Mouse (Mus musculus) heart, embryonic 10.5 days (tissue): ENCODE data around the gene Srsf3. TPM values are rescaled to one million over a fixed set of nuclear protein-coding genes. Genes with fewer than 3 reads are reported as not detected.

Experiments used
- DNase-seq: peaks from one replicate; pipeline ENCODE4 v3.0.0-alpha.2; 2017; ENCODE audit warnings: low spot score
- H3K27ac ChIP-seq: fragments of 300-500 bp; sonication (generic); 2 replicates; pipeline ENCODE4 v1.5.1; 2016; ENCODE audit warnings: mild to moderate bottlenecking
- H3K27me3 ChIP-seq: fragments of 300-500 bp; sonication (generic); 2 replicates; pipeline ENCODE4 v1.6.1; 2016; ENCODE audit warnings: mild to moderate bottlenecking; ENCODE audit not compliant: poor library complexity, insufficient read depth, severe bottlenecking
- H3K36me3 ChIP-seq: fragments of 300-500 bp; sonication (generic); 2 replicates; pipeline ENCODE4 v1.6.1; 2016; ENCODE audit warnings: mild to moderate bottlenecking, moderate library complexity
- H3K4me1 ChIP-seq: fragments of 300-500 bp; sonication (generic); 2 replicates; pipeline ENCODE4 v1.6.1; 2016; ENCODE audit warnings: mild to moderate bottlenecking
- H3K4me3 ChIP-seq: fragments of 300-500 bp; sonication (generic); 2 replicates; pipeline ENCODE4 v1.5.1; 2016; ENCODE audit warnings: mild to moderate bottlenecking, moderate library complexity
- H3K9me3 ChIP-seq: fragments of 300-500 bp; sonication (generic); 2 replicates; pipeline ENCODE4 v1.6.1; 2016; ENCODE audit warnings: mild to moderate bottlenecking, moderate library complexity
- WGBS: fragments of 180-500 bp; shearing (Covaris S2); methylation state at CpG from one replicate; pipeline ENCODE4 v1.1.7; 2016; 5-methylcytosine and 5-hydroxymethylcytosine counted together
- polyA plus RNA-seq: library from polyadenylated mRNA; unstranded; fragments of >200 nt; fragmentation: Nextera tagmentation; extraction: Ambion mirVana; gene quantifications from 2 replicates; pipeline ENCODE4 v1.2.1, GENCODE M21; 2016

The Srsf3 gene
- polyA plus RNA-seq, 1 experiment from 2014 or later, result 498 TPM

DNA sequence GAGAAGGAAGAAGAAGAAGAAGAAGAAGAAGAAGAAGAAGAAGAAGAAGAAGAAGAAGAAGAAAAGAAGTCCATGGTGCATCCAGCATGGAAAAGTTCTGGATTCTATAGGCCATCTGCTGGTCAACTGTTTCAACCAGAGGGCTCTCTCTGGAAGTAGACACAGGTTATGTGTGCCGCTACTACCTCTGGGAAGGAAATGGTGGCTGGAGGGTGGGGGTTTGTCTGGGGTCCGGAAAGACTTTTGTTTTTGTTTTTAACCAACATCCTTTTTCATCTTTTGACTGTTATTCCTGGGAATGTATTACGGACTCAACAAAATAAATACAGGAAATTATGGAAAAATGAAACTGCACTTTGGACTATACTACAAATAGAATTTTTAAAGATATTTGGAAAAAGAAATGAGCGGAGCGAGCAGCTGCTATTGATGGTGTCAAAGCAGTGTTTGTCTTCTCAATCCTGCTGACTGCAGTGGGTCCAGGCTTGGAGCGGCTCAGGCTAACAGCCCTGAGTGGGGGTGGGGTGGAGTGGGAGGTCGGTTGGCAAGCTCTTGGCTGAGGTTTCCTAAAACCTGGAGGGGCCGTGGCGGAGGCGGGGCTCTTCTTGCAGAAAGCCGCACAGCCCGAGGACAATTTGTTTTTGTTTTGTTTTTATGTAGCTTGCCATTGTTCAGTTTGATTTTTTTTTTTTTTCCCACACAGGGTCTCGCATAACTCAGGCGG lies 45.5 kb downstream of the Srsf3 start:
- no peaks in the 10 kb centered on the region for H3K36me3 ChIP-seq
- H3K9me3 ChIP-seq, result no peaks in the 10 kb centered on the region
- 16% methylated on average over 14 of the region's 14 CpGs for WGBS
- H3K27ac ChIP-seq, result peak overlapping the region; percentile 81; the same call in 1 of the 2 replicates
- peak overlapping the region; percentile 51 for H3K4me3 ChIP-seq
- peaks cover 25% of the 10 kb centered on the region for H3K27me3 ChIP-seq
- peaks cover 48% of the 10 kb centered on the region for H3K4me1 ChIP-seq
- no peak for DNase-seq

DNA sequence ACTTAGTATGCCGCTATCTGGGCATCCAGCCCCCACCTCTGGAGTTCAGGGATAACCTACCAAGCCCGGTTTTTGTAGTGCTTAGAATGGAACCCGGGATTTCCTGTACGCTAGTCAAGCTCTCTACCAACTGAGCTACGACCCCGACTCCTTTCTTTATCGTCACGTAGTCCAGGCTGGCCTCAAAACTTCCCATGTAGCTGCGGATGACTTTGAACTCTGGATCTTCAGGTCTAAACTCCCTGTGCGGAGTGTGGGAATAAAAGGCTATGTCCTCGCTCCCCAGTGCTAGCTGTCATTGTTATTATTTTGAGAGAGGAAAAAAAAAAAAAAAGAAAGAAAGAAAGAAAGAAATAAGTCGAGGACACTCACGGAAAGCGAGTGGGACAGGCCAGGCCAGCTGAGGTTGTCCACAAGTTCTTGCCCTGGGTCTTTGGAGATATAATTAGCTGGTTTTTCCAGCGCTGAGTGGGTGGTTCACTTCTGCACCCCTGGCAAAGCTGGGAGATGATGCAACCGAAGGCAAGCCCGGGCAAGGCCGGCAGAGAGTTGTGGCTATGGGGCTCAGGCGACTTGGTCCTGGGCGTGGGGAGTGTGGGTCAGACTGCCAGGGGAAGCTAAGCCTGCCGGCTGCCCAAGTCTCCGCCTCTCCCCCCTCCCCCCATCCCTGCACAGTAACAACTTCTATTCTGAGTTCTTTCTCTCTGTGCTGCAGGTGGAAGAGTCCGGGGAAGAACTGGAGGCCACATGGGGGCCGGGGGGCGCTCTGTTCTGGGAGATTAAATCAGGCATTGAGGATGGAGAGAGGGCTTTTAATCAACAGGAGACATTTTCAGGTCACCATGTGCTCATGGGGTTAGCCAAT lies 46.3 kb downstream of the Srsf3 start:
- H3K4me3 ChIP-seq, result peak overlapping the region; percentile 51
- no peaks in the 10 kb centered on the region for H3K9me3 ChIP-seq
- peaks cover 41% of the 10 kb centered on the region for H3K4me1 ChIP-seq
- H3K27me3 ChIP-seq, result peaks cover 25% of the 10 kb centered on the region
- no peak for DNase-seq
- no peaks in the 10 kb centered on the region for H3K36me3 ChIP-seq
- H3K27ac ChIP-seq, result peak overlapping the region; percentile 81
- WGBS, result 4% methylated on average over 25 of the region's 25 CpGs

DNA sequence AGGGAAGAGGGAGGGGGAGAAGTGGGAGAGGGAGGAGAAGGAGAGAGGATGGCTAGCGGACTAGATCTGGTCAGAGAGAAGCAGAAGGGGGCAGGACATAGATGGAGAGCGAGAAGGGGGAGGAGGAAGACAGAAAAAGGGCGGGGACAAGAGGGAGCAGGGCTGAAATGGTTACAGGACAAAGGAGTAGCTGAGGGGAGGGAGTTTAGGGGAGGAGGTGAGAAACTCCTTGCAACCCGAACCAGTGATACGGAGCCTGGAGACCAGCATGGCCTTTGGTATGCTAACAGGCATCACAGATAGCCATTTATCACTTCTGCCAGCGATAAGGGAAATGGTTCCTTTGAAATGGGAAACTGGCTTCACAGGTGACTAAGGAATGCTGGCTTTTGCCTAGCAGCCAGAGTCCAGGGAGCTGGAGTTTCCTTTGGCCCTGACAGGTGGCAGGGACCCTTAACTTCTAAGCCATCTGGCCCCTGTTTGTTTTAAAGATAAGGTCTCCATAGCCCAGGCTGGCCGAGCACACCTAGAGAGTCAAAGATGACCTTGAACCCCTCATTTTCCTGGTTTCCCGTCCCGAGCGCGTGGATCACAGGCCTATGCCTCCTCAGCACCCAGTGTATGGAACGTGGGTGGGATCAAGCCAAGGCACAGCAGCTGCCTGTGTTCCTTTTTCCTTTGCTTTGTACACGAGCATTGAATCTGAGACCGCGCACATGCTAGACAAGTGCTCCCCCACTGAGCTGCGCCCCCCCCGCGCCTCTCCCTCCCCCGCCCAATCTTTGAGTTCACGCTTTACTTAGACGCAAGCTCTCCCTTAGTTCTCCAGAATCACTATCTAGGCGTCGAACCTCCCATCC lies 48.6 kb downstream of the Srsf3 start:
- WGBS, result 3% methylated on average over 22 of the region's 23 CpGs
- H3K27ac ChIP-seq, result peak overlapping the region; percentile 60
- no peak for DNase-seq
- no peaks in the 10 kb centered on the region for H3K36me3 ChIP-seq
- H3K9me3 ChIP-seq, result no peaks in the 10 kb centered on the region
- peak overlapping the region; percentile 36 for H3K4me3 ChIP-seq
- H3K4me1 ChIP-seq, result peaks cover 40% of the 10 kb centered on the region
- peaks cover 25% of the 10 kb centered on the region for H3K27me3 ChIP-seq

DNA sequence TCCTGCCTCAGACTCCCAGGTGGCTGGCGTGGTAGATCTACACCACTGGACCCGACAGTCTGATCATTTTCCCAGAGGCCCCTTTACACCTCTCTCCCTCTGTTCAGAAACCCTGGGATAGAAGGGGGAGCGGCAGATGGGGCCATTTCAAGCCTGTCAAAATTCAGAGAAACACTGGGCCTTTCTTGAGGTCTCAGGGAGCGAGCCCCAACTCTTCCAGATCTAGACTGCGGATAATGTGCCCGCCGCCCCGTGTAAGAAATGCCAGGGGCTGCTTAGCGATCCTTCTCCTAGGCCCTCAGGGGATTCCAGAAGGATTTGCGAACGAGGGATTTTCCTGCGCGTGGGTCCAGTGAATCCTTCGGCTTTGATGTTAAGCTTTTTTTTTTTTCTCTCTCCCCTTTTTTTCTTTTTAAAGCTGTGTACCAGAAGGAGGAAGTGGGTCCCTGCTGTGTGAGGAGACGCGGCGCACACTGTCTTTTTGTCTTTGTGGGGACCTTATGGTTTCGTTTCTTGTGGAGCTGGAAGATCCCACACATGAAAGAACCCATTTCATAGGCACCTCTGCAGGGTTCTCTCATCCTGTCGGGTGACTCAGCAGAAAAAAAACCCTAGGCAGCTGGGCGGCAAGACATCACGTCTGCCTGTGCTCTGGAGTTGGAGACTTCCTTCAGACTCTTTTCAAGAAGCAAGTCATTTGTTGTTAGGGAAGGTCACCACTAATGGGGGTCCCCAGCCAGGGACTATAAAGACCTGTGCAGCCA lies 49.4 kb downstream of the Srsf3 start:
- H3K27me3 ChIP-seq, result peaks cover 25% of the 10 kb centered on the region
- H3K36me3 ChIP-seq, result no peaks in the 10 kb centered on the region
- H3K9me3 ChIP-seq, result no peaks in the 10 kb centered on the region
- peak overlapping the region; percentile 60 for H3K27ac ChIP-seq
- H3K4me1 ChIP-seq, result peaks cover 37% of the 10 kb centered on the region
- DNase-seq, result no peak
- WGBS, result 6% methylated on average over 21 of the region's 21 CpGs
- peak overlapping the region; percentile 36 for H3K4me3 ChIP-seq

DNA sequence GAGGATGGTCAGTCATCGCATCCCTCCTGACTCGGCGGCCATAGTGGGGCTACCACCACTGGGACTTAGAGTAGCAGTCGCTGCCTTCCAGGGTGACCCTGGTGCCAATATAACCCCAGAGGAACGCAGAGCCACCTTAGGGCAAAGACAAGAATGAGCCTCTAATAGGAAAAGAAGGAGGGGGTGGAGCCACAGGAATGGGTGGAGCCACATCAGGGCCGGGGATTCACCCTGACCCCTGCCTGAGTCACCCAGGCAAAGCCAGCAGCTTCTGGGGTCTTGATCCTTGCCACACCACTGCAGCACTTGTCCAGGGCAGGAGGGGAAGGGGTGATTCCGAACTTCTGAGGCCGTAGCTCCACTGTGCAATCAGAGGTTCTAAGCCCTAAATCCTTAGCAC lies 51.2 kb downstream of the Srsf3 start:
- no peak for DNase-seq

DNA sequence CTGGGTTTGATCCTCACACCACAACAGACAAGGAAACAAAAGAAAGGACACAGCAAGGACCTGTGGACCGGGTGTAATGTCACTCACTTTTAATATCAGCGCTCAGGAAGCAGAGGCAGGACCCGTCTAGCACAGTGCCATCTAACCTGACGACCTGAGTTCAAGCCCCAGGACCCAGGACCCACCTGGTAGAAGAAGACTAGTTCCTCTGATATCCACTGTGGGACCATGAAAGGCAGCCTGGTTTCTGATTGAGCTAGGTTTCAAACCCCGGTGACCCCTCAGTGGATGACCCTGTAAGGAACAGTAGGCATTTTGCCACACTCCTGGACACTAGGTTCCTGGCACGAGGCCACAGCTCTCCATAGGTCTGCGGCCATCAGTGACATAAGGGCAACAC lies 52.2 kb downstream of the Srsf3 start:
- Histone ChIP-seq H3K9me3 (no peaks in the 10 kb centered on the region), H3K4me1 (peaks cover 16% of the 10 kb centered on the region), H3K27ac (no peak overlapping the region), H3K4me3 (no peak overlapping the region), H3K27me3 (peaks cover 27% of the 10 kb centered on the region), H3K36me3 (no peaks in the 10 kb centered on the region)
- no peak for DNase-seq
- WGBS, result 85% methylated on average over 7 of the region's 7 CpGs

More for the DNA sequence above, 51.2 kb downstream of the Srsf3 start:
- H3K9me3 ChIP-seq, result no peaks in the 10 kb centered on the region
- no peaks in the 10 kb centered on the region for H3K36me3 ChIP-seq
- H3K27ac ChIP-seq, result no peak overlapping the region
- peaks cover 25% of the 10 kb centered on the region for H3K27me3 ChIP-seq
- WGBS, result 88% methylated on average over 8 of the region's 8 CpGs
- H3K4me3 ChIP-seq, result no peak overlapping the region
- peaks cover 23% of the 10 kb centered on the region for H3K4me1 ChIP-seq

DNA sequence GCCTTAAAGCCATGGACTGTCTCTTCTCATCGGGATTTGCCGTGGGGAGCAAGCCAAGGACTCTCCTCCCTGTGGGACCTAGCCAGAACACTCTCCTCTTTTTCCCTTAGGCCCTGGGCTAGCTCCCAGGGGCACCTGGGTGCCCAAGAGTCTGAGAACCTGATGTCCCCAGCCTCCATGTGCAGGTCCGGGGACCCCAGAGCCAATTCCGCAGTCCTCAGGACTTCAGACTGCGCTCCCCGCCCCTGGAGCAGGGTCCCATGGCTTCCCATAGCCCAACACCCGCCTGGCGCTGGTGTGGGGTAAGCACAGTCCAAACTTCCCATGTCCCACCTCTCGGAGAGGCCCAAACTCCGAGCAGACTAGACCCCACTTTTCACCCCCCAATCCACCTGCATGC lies 52.8 kb downstream of the Srsf3 start:
- 69% methylated on average over 10 of the region's 10 CpGs for WGBS
- H3K36me3 ChIP-seq, result no peaks in the 10 kb centered on the region
- H3K9me3 ChIP-seq, result no peaks in the 10 kb centered on the region
- no peak overlapping the region for H3K27ac ChIP-seq
- H3K4me1 ChIP-seq, result peaks cover 16% of the 10 kb centered on the region
- H3K27me3 ChIP-seq, result peaks cover 31% of the 10 kb centered on the region
- no peak overlapping the region for H3K4me3 ChIP-seq
- no peak for DNase-seq

DNA sequence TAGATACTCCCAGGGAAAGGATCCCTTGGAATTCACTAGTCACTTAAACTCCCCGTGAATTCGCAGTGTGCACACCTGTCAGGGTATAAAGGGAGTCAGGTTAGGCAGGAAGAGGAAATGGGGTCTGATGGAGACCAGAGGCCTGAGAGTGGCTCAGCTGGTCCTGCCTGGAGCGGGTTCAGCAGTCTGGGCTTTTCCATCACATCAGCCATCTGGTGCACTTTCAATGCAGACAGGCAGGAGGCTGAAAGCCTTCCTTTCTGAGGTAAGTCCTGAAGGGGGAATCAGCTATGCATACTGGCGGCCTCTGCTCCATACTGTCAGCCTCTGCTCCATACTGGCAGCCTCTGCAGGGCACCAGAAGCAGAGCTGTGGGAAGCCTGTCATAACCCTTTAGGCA lies 54.5 kb downstream of the Srsf3 start:
- Histone ChIP-seq H3K4me3 (no peak overlapping the region), H3K27me3 (peaks cover 27% of the 10 kb centered on the region), H3K27ac (no peak overlapping the region), H3K4me1 (no peaks in the 10 kb centered on the region), H3K36me3 (no peaks in the 10 kb centered on the region), H3K9me3 (no peaks in the 10 kb centered on the region)
- 68% methylated on average over 4 of the region's 4 CpGs for WGBS
- DNase-seq, result no peak

DNA sequence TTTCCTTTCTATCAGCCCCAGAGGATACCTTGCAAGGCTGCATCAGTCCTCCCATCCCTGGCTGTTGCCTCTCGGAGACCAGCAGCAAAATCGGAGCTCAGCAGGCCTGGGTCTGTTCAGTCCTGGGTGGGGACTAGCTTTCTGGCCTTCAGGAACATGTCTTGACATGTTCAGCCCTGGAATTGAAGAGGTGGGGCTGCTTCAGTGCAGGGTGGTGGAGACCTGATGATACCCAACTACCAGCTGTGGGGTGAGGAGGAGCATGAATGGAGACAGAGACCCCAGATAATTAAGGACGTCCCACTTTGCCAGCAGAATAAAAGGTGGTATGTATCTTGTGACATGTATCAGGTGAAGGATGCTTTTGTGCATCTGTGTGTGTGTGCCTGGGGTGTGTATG lies 58.3 kb downstream of the Srsf3 start, which contains the start of gene Cdkn1a:
Gene Cdkn1a (plus strand): TSS at position 201 of the 400 bp plus-strand sequence.
- 78% methylated on average over 3 of the region's 3 CpGs for WGBS
- H3K27me3 ChIP-seq, result peaks cover 46% of the 10 kb centered on the region
- H3K27ac ChIP-seq, result no peak within 1 kb of the TSS
- DNase-seq, result no peak
- no peak within 1 kb of the TSS for H3K4me3 ChIP-seq
- peaks cover 26% of the 10 kb centered on the region for H3K4me1 ChIP-seq
- no peaks in the 10 kb centered on the region for H3K9me3 ChIP-seq
- H3K36me3 ChIP-seq, result no peaks in the 10 kb centered on the region

DNA sequence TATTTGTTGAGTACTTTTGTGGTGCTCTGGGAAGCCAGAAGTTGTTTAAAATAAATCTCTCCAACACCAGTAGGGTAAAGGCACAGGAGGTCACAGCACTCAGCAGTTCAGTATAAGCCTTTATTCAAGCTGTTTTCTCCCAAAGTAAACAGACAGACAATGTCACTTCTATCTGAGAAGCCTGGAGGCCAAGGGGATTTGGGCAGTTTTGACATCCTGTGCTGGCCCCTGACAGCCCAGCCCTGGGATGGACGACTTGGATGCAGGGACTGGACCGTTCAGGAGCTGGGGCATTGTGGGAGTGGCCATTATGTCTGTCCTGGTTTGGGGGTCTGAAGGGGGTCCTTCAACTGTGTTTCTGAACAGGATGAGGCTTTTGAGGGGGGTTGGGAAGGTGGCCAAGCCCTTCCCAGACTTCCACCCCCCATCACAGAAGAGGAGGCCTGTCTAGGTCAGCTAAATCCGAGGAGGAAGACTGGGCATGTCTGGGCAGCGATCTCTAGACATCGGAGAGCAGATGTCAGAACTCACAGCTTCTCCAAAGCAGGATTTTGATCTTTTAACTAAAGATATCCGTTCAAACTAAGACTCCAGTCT lies 59.0 kb downstream of the Srsf3 start:
- no peak for DNase-seq
- Histone ChIP-seq H3K9me3 (no peaks in the 10 kb centered on the region), H3K27ac (no peak overlapping the region), H3K36me3 (no peaks in the 10 kb centered on the region), H3K27me3 (peaks cover 51% of the 10 kb centered on the region), H3K4me1 (peaks cover 26% of the 10 kb centered on the region), H3K4me3 (no peak overlapping the region)
- 45% methylated on average over 6 of the region's 6 CpGs for WGBS

DNA sequence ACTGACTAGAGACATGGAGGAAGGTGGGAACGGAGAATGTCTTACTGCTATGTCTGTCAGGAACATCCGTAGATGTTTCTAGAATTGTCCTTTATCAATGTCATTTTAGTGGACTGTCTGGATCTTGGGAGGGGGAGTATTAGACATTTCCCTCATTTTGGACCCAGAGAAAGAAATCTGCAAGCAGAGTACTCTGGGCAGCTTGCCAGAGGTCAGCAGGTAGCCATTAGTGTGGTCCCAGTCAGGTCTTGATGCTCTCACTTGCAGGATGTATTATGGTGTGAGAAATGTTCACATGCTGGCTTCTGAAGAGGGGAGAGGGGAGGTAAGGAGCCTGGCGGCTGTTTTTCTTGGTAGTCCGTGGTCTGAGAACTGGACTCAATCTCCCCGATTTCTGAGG lies 60.1 kb downstream of the Srsf3 start:
- peaks cover 26% of the 10 kb centered on the region for H3K4me1 ChIP-seq
- WGBS, result 57% methylated on average over 5 of the region's 5 CpGs
- H3K4me3 ChIP-seq, result no peak overlapping the region
- H3K9me3 ChIP-seq, result no peaks in the 10 kb centered on the region
- no peak overlapping the region for H3K27ac ChIP-seq
- peaks cover 61% of the 10 kb centered on the region for H3K27me3 ChIP-seq
- H3K36me3 ChIP-seq, result no peaks in the 10 kb centered on the region
- DNase-seq, result no peak
